Mouse (Mus musculus) bone marrow macrophage, adult 2 months (primary cell): Measurements from ENCODE around the gene Adprhl1. TPM values are rescaled to one million over a fixed set of nuclear protein-coding genes. Genes with fewer than 3 reads are reported as not detected.

Experiments used
- H3K27ac ChIP-seq: 2 replicates; pipeline ENCODE4 v1.5.1; 2012; ENCODE audit warnings: low read depth, low read length; ENCODE audit not compliant: insufficient read depth
- H3K4me1 ChIP-seq: 2 replicates; pipeline ENCODE4 v1.6.1; 2012; ENCODE audit warnings: low read length; ENCODE audit not compliant: control insufficient read depth, insufficient read depth
- H3K4me3 ChIP-seq: 2 replicates; pipeline ENCODE4 v1.5.1; 2012; ENCODE audit warnings: mild to moderate bottlenecking, low read length, moderate library complexity; ENCODE audit not compliant: insufficient read depth
- CTCF ChIP-seq: IDR thresholded peaks from 2 replicates; pipeline ENCODE4 v1.5.1; 2012; ENCODE audit warnings: low read depth, mild to moderate bottlenecking, low read length, moderate library complexity
- POLR2A ChIP-seq: IDR thresholded peaks from 2 replicates; pipeline ENCODE4 v1.6.1; 2012; ENCODE audit warnings: mild to moderate bottlenecking, low read depth, low read length, borderline replicate concordance
- polyA plus RNA-seq: library from polyadenylated mRNA; stranded (reverse); fragments of >200 nt; gene quantifications from 2 replicates; pipeline ENCODE4 v1.2.4, GENCODE M21; 2012; ENCODE audit not compliant: missing spikeins, insufficient read depth, insufficient read length

The Adprhl1 gene
- polyA plus RNA-seq, 1 experiment = not detected

DNA sequence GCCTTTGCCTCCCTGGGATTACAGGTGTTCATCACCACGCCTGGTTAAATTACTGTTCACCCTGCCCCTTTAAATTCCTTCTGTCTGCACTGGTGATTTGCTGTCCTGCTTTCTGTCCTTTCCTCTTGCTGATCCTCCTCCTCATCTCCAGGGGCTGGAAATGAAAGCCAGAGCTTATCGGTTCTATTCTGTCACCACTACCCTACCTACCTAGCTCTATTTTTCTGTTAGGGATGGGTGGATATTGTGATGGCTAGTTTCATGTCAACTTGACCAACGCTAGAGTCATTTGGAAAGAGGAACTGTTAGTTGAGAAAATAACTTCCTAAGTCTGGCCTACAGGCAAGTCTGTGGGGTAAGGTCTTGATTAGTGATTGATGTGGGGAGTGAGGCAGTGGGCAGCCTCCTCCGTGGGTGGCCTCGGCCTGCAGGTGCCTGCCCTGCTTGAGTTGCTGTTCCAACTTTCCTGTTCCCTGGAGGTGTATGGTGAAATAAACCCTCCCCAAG is 23.0 kb upstream of the Adprhl1 start:
- H3K4me1 ChIP-seq = peaks cover 2% of the 10 kb centered on the region; the same call in 1 of the 2 replicates
- TF ChIP-seq CTCF (no peak), POLR2A (no peak)
- H3K4me3 ChIP-seq = no peak overlapping the region
- no peak overlapping the region for H3K27ac ChIP-seq

DNA sequence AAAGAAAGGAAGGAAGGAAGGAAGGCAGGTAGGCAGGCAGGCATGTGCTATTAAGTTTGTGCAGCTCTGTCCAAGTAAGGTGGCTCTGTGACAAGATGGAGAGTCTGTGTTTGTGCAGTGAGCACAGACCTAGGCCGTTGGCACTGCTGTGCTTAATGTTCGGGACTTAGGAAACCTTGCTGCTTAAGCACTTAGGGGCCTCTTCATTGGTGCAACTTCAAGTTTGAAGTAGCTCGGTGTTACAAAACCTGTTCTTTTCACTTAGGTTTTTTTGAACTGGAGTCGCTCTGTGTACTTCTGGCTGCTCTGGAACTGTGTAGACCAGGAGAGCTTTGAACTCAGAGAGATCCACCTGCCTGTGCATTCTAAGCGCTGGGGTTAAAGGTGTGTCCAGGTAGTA is 18.9 kb upstream of the Adprhl1 start:
- Histone ChIP-seq H3K27ac (no peak overlapping the region), H3K4me1 (peaks cover 2% of the 10 kb centered on the region; the same call in 1 of the 2 replicates), H3K4me3 (no peak overlapping the region)
- no peak for TF ChIP-seq POLR2A
- TF ChIP-seq CTCF = no peak

DNA sequence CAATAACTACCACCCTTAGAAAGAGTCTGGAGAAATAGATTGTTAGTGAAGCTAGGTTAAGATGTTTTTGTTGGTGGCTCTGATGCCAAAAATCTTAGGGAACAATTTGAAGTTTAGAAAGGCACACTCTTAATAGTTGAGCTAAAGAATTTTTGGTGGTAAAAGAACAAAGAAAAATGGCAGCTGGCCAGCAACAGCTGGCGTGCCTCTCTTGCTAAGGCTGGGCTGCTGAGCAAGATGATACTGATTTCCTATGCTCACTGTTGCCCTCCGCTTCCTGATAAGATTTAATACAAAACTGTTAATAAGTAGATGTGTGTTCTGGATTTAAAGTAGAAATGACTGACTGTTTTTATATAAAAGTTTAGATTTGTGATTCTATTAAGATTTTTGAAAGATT is 13.6 kb upstream of the Adprhl1 start:
- no peak for TF ChIP-seq POLR2A
- TF ChIP-seq CTCF = no peak
- H3K27ac ChIP-seq = no peak overlapping the region
- peaks cover 6% of the 10 kb centered on the region for H3K4me1 ChIP-seq
- H3K4me3 ChIP-seq = no peak overlapping the region

DNA sequence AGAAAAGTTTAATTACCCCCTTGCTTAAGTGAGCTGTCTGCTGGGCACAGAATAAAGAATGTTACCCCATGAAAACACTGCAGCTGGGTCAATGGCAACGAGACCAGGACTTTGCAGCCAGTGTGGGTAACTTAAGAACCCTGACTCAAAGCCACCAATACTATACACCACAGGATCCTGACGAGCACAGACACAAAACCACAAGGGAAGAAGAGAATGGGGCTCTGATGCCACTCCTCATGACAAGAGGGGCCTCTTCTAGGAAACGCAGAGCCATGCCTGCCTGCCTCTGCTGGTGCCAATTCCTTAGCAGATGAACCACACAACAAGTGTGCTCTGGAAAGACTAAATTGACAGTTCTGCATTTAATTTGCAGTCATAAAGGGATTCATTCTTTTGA is 9.4 kb upstream of the Adprhl1 start:
- Histone ChIP-seq H3K27ac (no peak overlapping the region), H3K4me1 (peaks cover 8% of the 10 kb centered on the region), H3K4me3 (no peak overlapping the region)
- TF ChIP-seq CTCF (no peak), POLR2A (no peak)

DNA sequence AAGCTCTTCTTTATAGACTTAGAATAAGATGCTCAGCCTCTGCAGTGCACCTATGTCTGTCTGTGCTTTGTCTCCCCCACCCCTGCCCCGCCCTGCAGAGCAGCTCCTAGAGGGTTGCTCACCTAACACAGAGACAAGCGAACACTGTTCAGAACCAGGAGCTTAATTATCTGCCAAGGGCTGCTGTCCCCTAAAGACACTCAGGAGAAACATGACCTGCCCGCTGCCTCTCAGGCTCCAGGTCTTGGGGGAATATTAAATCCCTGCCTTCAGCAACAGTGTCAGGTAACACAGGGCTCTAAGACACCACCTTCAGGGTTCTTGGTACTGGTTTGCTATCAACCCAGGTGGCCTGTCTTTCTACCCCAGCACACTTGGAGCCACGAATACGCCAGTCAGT is 549 bp downstream of the Adprhl1 start:
- Histone ChIP-seq H3K4me3 (no peak overlapping the region), H3K27ac (no peak overlapping the region), H3K4me1 (0 out of 2 replicates have a peak, but pooled peaks cover 2% of the 10 kb centered on the region)
- TF ChIP-seq CTCF (no peak), POLR2A (no peak)

DNA sequence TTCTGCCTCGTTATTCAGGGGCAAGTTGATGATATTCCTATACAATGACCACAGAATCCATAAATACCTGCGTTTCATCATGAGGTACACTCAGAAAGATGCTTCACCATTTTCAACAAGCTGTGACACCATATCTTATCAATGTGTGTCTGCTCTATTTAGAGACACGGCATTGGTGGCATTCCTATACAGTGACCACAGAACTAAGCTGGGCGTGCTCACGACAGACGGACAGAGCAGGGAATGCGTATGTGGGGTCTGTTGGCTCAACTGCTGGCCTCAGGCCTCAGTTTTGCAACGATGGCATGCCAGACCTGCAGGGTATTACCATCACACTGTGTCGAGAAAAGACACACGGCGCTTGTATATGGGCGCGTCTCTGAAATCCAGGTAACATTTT is 1.1 kb downstream of the Adprhl1 start:
- TF ChIP-seq CTCF (no peak), POLR2A (no peak)
- Histone ChIP-seq H3K4me1 (no peaks in the 10 kb centered on the region), H3K27ac (no peak overlapping the region), H3K4me3 (no peak overlapping the region)

DNA sequence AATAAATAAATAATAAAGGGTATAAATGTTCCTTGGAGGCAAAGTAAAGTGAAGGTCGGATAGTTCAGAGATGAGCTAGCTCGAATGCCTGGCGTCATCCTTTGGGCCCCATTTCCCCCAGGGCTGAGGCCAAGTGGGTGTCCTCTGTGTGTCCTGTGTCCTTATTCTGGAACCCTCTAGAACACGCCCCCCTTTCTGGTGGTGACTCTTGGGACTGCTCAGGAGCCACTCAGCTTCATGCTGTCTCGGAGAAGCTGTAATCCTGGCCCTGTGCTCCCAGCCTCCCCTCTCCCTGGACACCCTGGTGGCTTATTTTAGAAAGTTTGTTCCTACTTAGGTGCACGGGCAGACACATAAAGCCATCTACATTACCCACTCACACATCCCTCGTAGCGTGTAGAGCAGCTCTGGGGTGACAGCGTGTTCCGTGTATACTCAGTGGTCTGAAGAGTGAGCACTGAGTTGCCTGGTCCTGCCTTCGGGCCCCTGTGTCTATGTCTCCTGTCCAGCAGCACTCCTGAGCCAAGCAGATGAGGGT is 9.6 kb downstream of the Adprhl1 start:
- Histone ChIP-seq H3K4me3 (no peak overlapping the region), H3K4me1 (no peaks in the 10 kb centered on the region), H3K27ac (no peak overlapping the region)
- TF ChIP-seq CTCF (no peak), POLR2A (no peak)

DNA sequence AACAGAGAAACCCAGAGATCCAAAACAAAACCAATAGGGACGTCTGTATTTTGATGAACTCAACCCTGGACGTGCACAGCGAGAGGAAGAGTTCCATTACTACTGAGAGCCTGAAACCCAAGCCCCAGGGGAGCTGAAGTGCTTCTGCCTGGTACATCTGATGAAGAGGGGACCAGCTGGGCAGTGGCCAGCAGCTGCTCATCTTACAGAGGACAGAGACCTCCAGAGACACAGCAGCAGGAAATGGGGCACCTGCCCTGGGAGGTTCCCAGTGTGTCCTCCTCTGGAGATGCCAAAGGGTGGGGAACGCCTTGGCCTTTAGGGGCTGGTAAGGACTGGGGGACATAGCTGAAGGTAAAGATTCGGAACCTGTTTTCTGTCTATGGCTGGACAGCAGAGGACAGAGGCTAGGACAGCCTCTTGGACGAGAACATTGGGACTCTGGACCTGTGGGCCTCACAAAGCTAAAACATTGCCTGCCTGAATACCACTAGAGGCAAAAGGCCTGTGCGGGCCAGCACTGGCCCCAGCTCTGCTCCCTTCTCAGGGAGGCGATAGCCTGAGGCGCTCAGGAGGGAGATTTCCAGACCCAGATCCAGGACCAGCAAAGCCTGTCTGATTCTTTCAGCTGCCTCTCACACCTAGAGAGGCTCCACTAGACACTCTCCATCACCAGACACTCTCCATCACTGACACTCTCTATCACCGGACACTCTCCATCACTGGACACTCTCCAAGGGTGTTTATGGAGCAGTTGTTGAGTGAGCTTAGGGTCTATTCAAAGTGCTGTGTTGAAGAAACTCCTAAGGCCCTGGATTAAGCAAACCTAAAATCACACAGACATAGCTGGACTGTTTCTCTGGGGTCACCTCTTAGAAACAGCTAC is 10.7 kb downstream of the Adprhl1 start:
- Histone ChIP-seq H3K27ac (no peak overlapping the region), H3K4me3 (no peak overlapping the region), H3K4me1 (no peaks in the 10 kb centered on the region)
- no peak for TF ChIP-seq CTCF
- no peak for TF ChIP-seq POLR2A

DNA sequence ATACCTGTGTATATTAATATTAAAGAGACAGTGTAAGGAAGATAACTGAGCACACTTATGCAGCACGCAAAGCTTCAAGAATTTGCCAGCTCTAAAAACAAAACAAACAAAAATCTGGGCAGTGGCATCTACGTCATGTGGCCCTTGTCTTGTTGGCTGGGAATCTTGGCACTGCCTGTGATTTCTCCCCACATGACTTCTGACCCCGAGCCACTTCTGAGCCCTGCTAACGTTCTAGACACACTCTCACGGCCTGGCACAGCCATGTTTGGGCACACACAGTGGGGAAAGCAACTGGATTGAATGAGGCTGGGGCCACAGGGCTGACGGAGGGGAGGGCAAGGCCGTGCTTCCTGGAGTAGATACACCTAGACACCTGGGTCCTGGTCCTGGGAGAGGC is 13.3 kb downstream of the Adprhl1 start:
- TF ChIP-seq CTCF = no peak
- no peak for TF ChIP-seq POLR2A
- Histone ChIP-seq H3K4me3 (no peak overlapping the region), H3K4me1 (no peaks in the 10 kb centered on the region), H3K27ac (no peak overlapping the region)

DNA sequence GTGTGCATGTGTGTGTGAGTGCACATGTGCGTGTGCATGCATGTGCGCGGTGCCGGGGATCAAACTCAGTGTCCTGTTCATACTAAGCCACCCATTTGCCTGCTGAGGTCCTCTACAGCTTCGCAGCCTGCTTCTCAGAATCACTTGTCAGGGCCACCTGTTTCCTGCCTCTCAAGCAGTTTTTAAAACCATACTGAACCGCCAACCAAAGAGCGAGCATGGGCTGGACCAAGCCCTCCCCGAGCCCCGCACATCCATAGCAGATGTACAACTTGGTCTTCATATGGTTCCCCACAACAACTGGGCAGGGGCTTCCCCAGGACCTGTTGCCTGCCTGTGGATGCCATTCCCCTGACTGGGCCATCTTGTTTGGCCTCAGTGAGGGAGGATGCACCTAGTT is 13.9 kb downstream of the Adprhl1 start:
- TF ChIP-seq CTCF (no peak), POLR2A (no peak)
- H3K4me1 ChIP-seq = no peaks in the 10 kb centered on the region
- H3K4me3 ChIP-seq = no peak overlapping the region
- H3K27ac ChIP-seq = no peak overlapping the region
